Mouse (Mus musculus) kidney, adult 18-20 months (tissue): ENCODE results near the gene Krtap5-2.
A peak's percentile ranks its signal among the peaks of the same experiment; 100 is the strongest.
"Not testable (repeated sequence)": the region's sequence is repeated elsewhere in the genome, so short reads cannot be mapped to it uniquely, and the experiment has no call there.

Experiments
- DNase-seq: peaks from one replicate; pipeline ENCODE4 v3.0.0; 2021

Krtap5-2 gene

DNA sequence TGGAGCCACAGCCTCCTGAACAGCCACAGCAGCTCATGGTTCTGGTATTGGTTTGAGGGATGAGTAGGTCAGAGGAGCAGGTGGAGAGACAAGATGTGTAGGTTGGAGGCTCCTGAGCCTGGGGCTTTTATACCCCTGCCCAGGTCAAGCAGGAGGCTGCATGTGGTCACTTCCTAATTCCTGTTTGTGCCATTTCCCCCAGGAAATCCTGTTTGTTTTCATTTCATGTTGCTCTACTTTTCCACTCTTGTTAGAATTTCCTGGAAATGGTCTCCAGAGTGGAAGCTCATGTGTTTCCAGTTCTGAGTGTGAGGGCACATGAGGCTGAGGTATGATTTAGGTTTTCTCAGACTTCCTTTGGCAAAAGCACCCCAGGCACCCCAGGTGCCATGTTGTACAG, at the start of gene Krtap5-2:
Krtap5-2 (minus strand) TSS at position 101 of the 400 bp plus-strand sequence.
- not testable (repeated sequence) for DNase-seq

DNA sequence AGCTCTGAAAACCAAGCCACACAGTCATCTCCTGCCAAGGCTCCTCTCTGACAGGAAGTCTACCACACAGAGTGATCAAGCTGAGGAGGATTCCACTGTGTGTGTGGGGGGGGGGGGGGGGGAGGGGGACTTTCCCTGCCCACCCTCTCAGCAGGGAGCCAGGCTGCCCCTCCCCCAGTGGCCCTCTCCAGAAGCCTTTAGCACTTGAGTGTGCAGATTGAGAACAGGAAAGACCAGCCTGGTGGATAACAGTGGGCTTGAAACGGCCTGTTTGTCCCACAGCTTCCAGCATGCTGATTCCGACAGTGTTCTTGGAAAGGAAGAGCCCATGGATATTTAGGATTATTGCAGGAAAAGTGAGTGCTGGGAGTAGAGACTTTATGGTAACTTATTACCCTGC, 48.7 kb upstream of the Krtap5-2 start:
- DNase-seq, result no peak

DNA sequence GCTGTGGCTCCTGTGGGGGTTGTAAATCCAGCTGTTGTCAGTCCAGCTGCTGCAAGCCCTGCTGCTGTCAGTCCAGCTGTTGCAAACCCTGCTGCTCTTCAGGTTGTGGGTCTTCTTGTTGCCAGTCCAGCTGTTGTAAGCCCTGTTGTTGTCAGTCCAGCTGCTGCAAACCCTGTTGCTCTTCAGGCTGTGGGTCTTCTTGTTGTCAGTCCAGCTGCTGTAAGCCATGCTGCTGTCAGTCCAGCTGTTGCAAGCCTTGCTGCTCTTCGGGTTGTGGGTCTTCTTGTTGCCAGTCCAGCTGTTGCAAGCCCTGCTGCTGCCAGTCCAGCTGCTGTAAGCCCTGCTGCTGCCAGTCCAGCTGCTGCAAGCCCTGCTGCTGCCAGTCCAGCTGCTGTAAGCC, 36.3 kb upstream of the Krtap5-2 start:
- DNase-seq, result not testable (repeated sequence)

DNA sequence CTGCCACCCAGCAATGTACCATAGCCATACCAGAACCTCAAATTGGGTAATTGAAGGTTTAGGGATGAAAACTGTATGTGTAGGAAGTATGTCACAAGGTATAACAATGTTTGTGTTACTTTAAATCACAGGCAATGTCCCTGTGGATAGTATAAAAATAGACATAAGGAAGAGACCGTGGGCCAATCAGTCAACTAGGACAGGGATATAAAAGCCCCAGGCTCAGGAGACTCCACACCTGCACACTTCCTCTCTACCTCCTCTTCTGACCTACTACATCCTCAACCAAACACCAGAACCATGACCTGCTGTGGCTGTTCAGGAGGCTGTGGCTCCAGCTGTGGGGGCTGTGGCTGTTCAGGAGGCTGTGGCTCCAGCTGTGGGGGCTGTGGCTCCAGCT, 35.8 kb upstream of the Krtap5-2 start, which contains the start of gene Gm7579:
Gm7579 (plus strand) TSS at position 301 of the 400 bp plus-strand sequence.
- DNase-seq, result no peak

DNA sequence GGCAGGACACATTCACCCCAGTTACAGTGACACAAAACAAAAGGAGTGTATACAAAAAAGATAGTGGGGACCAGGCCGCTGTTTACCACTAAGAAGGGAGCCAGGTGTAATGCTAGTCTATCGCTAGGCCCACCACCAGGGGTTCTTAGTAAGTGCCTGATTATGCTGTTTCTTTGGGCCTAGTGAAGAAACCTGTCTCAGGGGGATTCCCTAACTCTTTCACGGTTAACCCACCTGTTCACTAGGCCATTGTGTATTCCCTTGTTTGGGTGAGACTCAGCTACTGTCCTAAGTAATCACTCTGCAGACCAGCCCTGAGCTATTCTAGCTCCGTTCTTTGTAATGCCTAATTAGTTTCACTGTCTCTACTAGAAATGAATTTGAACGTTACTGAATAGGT, 31.1 kb upstream of the Krtap5-2 start:
- DNase-seq, result not testable (repeated sequence)

DNA sequence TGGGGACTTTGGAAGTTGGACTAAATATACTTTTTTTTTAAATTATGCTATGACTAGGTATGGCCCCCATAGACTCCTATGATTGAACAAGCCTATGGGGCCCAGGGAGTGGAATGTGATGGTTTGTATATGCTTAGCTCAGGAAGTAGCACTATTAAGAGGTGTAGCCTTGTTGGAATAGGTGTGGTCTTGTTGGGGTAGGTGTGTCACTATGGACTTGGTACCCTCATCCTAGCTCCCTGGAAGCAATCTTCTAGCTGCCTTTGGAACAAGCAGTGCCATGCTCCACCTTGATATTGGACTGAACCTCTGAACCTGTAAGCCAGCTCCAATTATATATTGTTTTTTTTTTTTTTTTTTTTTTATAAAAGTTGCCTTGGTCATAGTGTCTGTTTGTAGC, 29.7 kb upstream of the Krtap5-2 start:
- no peak for DNase-seq

DNA sequence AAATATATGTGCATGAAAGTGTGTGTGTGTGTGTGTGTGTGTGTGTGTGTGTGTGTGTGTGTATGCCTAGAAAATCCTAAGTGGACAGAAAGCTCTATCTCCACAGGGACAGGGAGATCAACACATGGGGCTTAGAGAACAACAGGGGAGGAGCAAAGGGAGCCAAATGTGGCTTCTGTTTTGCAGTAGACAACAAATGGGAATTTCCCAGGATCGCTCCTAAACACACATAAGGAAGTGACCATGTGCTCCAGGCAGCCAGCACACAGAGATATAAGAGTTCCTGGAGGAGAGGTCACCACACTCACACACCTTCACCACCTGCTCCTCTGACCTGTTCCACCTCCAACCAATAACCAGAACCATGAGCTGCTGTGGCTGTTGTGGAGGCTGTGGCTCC, 25.3 kb upstream of the Krtap5-2 start, which contains the start of gene Krtap5-3:
Krtap5-3 (plus strand) TSS at position 301 of the 400 bp plus-strand sequence.
- no peak for DNase-seq

DNA sequence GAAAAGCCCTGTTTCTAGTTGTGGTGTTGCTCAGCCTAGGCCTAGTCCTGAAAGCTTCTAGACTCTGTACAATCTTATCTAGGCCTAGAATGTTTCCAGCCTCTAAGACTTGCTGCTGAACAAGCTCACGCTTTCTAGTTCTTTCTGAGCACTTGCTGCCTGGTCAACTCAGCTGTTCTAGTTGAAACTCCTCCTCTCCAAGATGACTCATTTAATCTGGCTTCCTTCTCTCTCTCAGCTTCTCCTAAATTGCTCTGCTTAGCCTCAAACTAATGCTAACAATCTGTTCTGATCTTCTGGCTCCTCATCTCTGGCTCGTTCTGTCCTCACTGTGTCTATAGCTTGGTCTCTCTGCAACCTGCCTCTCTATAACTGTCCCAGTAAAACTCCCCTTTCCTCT, 22.9 kb upstream of the Krtap5-2 start:
- no peak for DNase-seq

DNA sequence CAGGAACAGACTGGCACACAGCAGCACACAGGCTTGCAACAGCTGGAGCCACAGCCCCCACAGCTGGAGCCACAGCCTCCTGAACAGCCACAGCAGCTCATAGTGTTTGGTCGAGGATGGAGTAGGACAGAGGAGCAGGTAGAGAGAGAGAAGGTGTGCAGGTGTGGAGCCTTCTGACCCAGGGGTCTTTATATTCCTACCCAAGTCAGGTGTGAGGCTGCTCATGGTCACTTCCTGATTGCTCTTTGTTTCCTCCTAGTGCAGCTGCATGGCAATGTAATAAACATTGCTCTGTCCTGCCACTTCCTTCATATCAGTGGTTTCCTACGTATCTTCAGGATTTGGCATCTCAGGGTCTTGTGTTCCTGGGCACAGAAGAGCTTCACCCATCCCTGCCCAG, 14.5 kb upstream of the Krtap5-2 start, which contains the start of gene Gm10153:
Gm10153 (minus strand) TSS at position 101 of the 400 bp plus-strand sequence.
- no peak for DNase-seq

DNA sequence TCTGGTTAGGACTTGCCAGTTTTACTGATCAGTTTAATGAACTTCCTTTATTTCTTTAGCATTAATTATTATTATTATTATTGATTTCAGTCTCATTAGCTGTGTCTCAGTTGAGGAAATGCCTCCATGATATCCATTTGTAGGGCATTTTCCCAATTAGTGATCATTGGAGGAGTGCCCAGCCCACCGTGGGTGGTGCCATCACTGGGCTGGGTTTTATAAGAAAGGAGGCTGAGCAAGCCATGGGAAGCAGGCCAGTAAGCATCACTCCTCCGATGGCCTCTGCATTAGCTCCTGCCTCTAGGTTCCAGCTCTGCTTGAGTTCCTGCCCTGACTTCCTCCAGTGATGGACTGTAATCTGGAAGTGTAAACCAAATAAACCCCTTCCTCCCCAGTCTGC, 12.4 kb upstream of the Krtap5-2 start:
- no peak for DNase-seq

DNA sequence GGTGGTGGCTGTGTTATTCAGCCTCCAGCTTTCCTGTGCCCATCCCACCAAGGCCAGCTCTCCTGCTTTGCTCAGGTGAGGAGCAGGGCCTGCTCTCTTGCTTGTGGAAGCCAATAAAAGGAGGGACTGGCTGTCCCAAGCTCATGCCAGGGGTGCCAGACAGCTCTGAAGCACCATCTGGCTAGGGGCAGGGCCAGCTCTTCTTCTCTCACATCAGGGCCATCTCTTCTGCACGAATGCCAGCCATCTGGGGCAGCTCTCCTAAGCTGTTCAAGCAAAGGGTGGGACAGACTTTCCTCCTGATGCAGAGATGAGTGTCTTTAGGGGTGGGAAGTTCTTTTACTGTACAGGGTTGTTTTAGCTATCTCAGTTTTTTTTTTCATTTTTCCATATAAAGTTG, 5.2 kb upstream of the Krtap5-2 start:
- no peak for DNase-seq

DNA sequence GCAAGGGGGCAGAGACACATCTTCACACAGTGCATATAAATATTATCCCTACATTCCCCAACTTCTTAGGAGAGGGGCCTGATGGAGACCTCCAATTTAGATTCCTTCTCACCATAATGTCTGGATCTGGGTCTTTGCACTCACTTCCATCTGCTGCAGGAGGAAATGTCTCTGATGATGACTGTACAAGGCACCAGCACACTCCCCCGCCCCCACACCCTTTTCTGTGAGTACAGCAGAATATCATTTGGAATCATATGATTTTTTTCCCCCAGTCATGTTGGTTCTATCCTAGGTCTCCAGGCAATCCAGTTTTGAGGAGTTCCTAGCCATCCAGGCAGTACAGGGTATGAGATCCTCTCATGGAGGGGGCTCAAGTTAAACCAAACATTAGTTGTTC, 2.9 kb upstream of the Krtap5-2 start:
- DNase-seq, result no peak

DNA sequence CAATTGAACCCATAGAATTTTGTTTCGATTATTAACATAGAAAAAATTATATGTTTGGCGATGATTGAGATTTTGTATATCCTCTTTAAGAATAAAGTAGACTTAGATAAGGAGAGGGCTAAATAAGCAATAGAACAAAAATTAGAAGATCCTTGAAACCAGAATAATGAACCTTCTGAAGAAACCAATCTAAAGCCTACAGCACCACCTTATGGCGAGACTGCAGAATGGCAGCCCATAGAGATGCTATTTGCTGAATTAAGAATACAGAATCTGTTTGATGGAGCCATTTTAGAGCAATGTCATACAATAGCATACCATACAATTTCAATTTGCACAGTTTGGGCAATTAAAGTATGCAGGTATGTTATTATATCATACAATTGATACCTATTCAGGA, 6.0 kb downstream of the Krtap5-2 start:
- DNase-seq, result no peak

DNA sequence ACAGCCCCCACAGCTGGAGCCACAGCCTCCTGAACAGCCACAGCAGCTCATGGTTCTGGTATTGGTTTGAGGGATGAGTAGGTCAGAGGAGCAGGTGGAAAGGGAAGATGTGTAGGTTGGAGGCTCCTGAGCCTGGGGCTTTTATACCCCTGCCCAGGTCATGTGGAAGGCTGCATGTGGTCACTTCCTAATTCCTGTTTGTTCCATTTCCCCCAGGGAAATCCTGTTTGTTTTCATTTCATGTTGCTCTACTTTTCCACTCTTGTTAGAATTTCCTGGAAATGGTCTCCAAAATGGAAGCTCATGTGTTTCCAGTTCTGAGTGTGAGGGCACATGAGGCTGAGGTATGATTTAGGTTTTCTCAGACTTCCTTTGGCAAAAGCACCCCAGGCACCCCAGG, 10.2 kb downstream of the Krtap5-2 start, which contains the start of gene Gm4553:
Gm4553 (minus strand) TSS at position 101 of the 400 bp plus-strand sequence.
- DNase-seq, result not testable (repeated sequence)

DNA sequence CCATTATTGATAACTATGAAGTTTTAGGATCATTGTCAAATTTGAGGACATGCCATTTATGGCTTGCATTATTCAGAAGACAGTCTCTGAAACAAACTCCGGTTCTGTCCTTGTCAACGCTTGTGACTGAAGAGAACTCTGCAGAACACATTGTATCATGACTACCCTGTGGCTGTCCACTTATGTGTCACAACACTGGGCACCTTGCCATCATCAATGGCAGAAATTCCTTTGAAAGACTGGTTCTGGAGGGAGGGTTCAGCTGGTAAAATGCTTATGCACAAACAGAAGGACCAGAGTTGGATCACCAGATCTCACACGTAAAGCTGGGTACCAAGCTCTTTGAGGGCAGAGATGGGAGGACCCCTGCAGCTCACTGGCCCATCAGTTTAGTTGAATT, 16.4 kb downstream of the Krtap5-2 start:
- DNase-seq, result no peak

DNA sequence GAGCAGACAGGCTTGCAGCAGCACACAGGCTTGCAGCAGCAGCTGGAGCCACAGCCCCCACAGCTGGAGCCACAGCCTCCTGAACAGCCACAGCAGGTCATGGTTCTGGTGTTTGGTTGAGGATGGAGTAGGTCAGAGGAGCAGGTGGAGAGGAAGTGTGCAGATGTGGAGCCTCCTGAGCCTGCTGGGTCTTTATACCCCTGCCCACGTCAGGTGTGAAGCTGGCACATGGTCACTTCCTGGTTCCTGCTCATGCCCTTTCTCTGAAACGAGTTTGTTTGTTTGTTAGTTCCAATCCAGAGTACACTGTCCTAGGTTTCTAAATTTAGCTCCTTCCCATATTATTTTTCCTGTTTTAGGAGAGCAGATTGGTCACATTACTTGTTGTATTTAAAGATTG, 18.8 kb downstream of the Krtap5-2 start, which contains the start of gene Gm29735:
Gm29735 (minus strand) TSS at position 101 of the 400 bp plus-strand sequence.
- DNase-seq, result not testable (repeated sequence)

DNA sequence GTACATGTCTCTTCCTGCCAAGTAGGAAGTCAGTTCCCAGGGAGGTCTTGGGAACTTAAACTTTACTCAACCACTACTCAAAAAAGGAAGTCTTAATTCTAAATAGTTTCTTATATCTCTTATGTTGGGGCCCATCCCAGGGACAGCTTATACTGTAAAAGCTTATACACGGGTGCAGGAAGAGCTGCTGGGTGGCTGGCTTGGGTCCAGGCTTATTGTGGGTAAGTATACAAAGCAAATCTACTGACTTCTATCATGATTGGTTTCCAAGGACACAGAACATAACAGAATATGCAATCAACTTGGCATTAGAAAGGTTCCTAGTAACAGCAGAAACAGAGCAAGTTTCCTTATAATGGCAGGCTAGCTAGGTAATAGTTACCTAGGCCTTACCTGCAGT, 20.5 kb downstream of the Krtap5-2 start:
- no peak for DNase-seq

DNA sequence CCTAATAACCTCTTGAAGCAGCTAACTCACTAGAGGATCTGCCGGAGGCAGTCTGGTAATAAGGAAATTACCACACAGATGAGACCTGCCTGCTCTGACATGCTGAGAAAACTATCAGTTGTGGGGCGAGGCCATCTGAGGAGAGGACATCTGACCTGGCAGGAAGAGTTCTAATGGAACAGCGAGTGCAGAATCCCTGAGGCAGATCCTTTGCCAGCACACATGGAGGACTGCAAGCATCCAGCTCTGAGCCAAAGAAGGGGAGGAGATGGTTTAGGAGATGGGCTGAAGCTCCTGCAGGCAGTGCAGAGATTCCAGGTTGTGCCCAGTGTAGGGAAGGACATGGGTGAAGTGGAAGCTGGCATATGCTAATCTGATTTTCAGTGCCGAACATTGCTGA, 23.6 kb downstream of the Krtap5-2 start:
- DNase-seq, result no peak

DNA sequence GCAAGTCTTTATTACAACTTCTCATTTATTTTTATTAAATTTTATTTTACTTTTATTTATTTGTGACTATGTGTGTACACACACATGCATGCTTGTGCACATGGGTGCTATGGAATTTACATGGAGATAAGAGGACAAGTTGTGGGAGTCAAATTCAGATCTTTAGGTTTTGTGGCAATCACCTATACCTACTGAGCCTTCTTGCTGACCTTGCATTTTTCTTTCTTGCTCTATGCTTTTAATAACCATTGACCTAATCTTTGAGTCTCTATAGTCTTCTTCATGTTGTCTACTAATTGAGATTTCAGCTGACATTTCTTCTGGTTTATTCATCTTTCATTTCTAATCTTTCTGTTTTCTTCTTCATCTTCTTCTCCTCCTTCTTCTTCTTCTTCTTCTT, 27.2 kb downstream of the Krtap5-2 start:
- no peak for DNase-seq

DNA sequence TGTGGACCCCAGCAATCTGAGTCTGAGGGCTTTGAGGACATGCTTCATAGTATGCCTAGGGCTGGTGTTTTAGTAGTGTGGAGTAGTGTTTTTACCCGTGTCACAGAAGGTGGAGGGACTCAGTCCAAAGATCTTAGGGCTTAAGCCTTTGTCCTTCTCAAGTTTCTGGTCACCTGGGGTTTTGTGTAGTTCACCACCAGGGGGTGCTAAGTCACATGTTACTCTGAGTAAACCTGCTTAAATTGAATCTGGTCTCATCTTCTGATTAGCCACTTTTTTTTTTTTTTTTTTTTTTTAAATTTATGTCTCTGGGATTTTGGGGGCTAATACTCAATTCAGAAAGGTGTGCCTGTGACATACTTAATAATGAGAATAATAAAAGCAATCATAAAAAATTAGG, 29.8 kb downstream of the Krtap5-2 start:
- peak; percentile 44 for DNase-seq

DNA sequence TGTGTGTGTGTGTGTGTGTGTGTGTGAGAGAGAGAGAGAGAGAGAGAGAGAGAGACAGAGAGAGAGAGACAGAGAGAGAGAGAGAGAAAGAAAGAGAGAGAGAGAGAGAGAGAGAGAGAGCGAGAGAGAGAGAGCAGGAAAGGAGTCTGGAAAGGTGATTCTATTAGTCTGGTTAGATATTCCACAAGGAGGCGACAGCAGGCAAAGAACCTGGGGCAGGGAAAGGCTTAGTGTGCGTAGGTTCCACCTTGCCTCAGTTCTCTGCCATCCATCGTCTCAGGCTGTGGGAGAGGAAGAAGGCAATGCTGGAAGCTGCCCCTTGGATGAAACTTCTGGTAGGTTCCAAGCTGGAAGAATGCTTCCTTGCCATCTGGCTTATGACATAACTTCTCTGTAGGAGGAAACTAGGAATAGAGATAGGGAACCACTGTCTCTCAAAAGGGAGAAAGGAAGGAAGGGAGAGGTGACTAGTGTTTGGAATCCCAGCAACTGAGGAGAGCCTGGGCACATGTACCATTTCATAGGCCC, 30.3 kb downstream of the Krtap5-2 start:
- no peak for DNase-seq

DNA sequence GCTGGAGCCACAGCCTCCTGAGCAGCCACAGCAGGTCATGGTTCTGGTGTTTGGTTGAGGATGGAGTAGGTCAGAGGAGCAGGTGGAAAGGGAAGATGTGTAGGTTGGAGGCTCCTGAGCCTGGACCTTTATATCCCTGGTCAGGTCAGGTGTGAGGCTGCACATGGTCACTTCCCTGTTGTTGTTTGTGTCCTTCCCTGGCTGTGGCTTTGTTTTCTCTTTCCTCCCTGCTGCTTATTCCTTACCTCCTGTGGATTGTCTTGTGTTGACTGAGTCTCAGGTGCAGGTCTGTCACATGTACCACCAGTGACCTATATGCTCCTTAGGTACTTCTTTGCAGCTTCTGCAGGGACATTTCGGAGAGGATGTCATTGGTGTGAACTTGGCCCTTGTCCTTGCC, 31.3 kb downstream of the Krtap5-2 start, which contains the start of gene Gm45337:
Gm45337 (minus strand) TSS at position 101 of the 400 bp plus-strand sequence.
- DNase-seq, result no peak

DNA sequence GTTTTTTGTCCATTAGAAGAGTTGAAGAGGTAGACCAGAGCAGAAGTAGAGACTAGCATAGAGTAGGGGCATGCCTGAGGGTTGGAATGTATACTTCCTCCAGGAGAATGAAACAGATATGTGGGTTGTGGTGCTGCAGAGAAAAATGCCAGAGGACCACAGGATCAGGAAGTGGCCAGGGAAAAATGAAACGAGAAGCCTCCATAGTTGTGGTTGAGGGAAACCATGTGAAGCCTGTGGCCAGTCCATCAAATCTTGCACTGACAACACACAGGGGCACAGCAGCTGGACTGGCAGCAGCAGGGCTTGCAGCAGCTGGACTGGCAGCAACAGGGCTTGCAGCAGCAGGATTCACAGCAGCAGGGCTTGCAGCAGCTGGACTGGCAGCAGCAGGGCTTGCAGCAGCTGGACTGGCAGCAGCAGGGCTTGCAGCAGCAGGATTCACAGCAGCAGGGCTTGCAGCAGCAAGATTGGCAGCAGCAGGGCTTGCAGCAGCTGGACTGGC, 32.2 kb downstream of the Krtap5-2 start:
- not testable (repeated sequence) for DNase-seq

DNA sequence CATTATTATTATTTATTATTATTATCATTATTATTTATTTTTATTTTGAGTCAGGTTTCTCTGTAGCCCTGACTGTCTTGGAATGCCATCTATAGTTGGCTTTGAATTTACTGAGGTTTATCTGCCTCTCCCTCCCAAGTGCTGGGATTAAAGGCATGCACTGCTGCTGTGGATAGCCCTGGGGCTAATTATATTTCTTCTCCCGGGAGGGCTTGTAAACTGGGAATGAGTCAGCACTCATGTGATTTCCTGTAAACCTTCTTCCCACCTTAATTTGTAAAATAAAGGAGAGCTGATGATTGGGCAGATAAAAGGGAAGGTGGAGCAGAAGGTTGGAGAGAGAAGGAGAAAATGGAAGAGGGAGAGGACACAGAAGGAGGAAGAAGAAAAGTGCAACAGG, 35.1 kb downstream of the Krtap5-2 start:
- DNase-seq, result no peak

DNA sequence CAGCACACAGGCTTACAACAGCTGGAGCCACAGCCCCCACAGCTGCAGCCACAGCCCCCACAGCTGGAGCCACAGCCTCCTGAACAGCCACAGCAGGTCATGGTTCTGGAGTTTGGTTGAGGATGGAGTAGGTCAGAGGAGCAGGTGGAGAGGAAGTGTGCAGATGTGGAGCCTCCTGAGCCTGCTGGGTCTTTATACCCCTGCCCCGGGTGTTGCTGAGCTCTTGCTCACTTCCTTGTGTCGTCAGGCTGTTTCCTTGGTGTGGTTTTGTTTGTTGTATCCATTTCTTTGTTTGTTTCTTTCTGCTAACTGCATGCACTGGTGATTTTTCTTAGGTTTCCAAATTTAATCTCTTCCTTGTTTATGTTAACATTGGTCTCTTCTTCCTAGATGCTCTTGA, 39.9 kb downstream of the Krtap5-2 start, which contains the start of gene Gm39115:
Gm39115 (minus strand) TSS at position 101 of the 400 bp plus-strand sequence.
- DNase-seq, result not testable (repeated sequence)
